Mouse (Mus musculus) spleen, postnatal 4 days (tissue): Measurements from ENCODE around the gene Gpr150.

ENCODE experiments used
- DNase-seq, 2 experiments: peaks; one replicate each; pipeline ENCODE4 v3.0.0; 2022; ENCODE audit warnings: low spot score in 2 of 2

Gene Gpr150

DNA sequence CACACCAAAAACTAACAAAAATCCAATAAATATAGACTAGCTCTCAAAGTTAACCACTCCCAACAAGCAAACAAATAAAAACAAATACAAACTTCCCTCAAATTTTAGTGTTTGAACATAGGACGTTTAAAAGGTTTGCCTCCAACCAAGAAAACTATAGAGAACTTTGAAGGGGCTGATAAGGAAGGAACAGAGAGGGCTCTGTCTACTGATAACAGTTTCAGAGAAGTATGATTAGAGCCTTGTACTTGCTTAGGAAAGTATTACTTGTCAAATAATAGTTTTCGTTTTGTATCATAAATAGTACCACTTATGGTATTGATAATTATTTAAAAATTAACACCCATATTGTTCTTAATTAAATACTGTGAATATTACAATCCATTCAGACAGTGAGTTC is 42.3 kb downstream of the Gpr150 start:
- DNase-seq, result no peak
